Mouse (Mus musculus) kidney, postnatal 36 days (tissue): Measurements from ENCODE around the gene Cryz.

ENCODE experiments used
- DNase-seq, 2 experiments: peaks; one replicate each; pipeline ENCODE4 v3.0.0; 2021 to 2022; ENCODE audit warnings: mixed read lengths in 2 of 2

Gene Cryz

GRCm38 (mm10) chr3:154596488-154596933, at the start of gene Cryz:
Gene Cryz (plus strand): TSS chr3:154596711.
- peak; percentile 93 to 96 for DNase-seq

- no peak for DNase-seq
Measured at GRCm38 (mm10) chr3:154547549-154548426, 48.7 kb upstream of the Cryz start.

- no peak for DNase-seq
Measured at GRCm38 (mm10) chr3:154548868-154549301, 47.6 kb upstream of the Cryz start.

- no peak for DNase-seq
Measured at GRCm38 (mm10) chr3:154550326-154551034, 46.0 kb upstream of the Cryz start.

- no peak for DNase-seq
Measured at GRCm38 (mm10) chr3:154551035-154551411, 45.5 kb upstream of the Cryz start.

- no peak for DNase-seq
Measured at GRCm38 (mm10) chr3:154562192-154562591, 34.3 kb upstream of the Cryz start.

GRCm38 (mm10) chr3:154565437-154565836, 31.1 kb upstream of the Cryz start:
- no peak for DNase-seq

GRCm38 (mm10) chr3:154570029-154570575, 26.4 kb upstream of the Cryz start:
- no peak for DNase-seq

GRCm38 (mm10) chr3:154570786-154571185, 25.7 kb upstream of the Cryz start:
- no peak for DNase-seq

- DNase-seq = peak; percentile 67 to 86
Measured at GRCm38 (mm10) chr3:154572341-154572972, 24.1 kb upstream of the Cryz start.

- DNase-seq = no peak
Measured at GRCm38 (mm10) chr3:154573666-154574065, 22.8 kb upstream of the Cryz start.

GRCm38 (mm10) chr3:154577895-154578294, 18.6 kb upstream of the Cryz start:
- no peak for DNase-seq

- DNase-seq = peak; percentile 63 to 65
Measured at GRCm38 (mm10) chr3:154584351-154584750, 12.2 kb upstream of the Cryz start.

GRCm38 (mm10) chr3:154590971-154591370, 5.5 kb upstream of the Cryz start:
- DNase-seq = no peak

- DNase-seq = no peak
Measured at GRCm38 (mm10) chr3:154591621-154592020, 4.9 kb upstream of the Cryz start.

- DNase-seq = peak in 1 of 2 experiments; percentile 33
Measured at GRCm38 (mm10) chr3:154593596-154593995, 2.9 kb upstream of the Cryz start.

- DNase-seq = peak; percentile 55 to 74
Measured at GRCm38 (mm10) chr3:154594156-154594555, 2.4 kb upstream of the Cryz start.

GRCm38 (mm10) chr3:154596934-154597554, 533 bp downstream of the Cryz start, which contains the start of gene Tyw3:
Gene Tyw3 (minus strand): TSS chr3:154597104.
- peak; percentile 98 to 99 for DNase-seq

- DNase-seq = peak; percentile 73 to 84
Measured at GRCm38 (mm10) chr3:154597561-154597960, 1.1 kb downstream of the Cryz start.

- DNase-seq = no peak
Measured at GRCm38 (mm10) chr3:154602141-154602540, 5.6 kb downstream of the Cryz start.

- peak in 1 of 2 experiments; percentile 35 for DNase-seq
Measured at GRCm38 (mm10) chr3:154604871-154605270, 8.4 kb downstream of the Cryz start.

- DNase-seq = peak in 1 of 2 experiments; percentile 51
Measured at GRCm38 (mm10) chr3:154607896-154608295, 11.4 kb downstream of the Cryz start.
